Mouse (Mus musculus) olfactory bulb, adult 2 months (tissue): Measurements from ENCODE around the gene Gpr87. TPM values are rescaled to one million over a fixed set of nuclear protein-coding genes. Genes with fewer than 3 reads are reported as not detected.

Experiments used
- H3K27ac ChIP-seq: fragments of 200-500 bp; 2 replicates; pipeline ENCODE4 v1.5.1; 2012; ENCODE audit warnings: low read depth, low read length; ENCODE audit not compliant: insufficient read depth
- H3K4me1 ChIP-seq: fragments of 200-500 bp; 2 replicates; pipeline ENCODE4 v1.6.1; 2012; ENCODE audit warnings: low read length; ENCODE audit not compliant: control insufficient read depth, insufficient read depth
- H3K4me3 ChIP-seq: fragments of 200-500 bp; 2 replicates; pipeline ENCODE4 v1.5.1; 2012; ENCODE audit warnings: mild to moderate bottlenecking, low read depth, low read length, moderate library complexity; ENCODE audit not compliant: insufficient read depth
- CTCF ChIP-seq: fragments of 200-500 bp; IDR thresholded peaks from 2 replicates; pipeline ENCODE4 v1.5.1; 2012; ENCODE audit warnings: low read depth, mild to moderate bottlenecking, low read length, moderate library complexity; ENCODE audit not compliant: insufficient read depth
- POLR2A ChIP-seq: fragments of 200-500 bp; IDR thresholded peaks from 2 replicates; pipeline ENCODE4 v1.6.1; 2012; ENCODE audit warnings: mild to moderate bottlenecking, low read depth, low read length, moderate library complexity; ENCODE audit not compliant: insufficient read depth
- WGBS: fragments of 180-500 bp; shearing (Covaris S2); methylation state at CpG from one replicate; pipeline ENCODE4 v1.1.7; 2018; 5-methylcytosine and 5-hydroxymethylcytosine counted together
- polyA plus RNA-seq: library from polyadenylated mRNA; stranded (reverse); fragments of >200 nt; gene quantifications from 2 replicates; pipeline ENCODE4 v1.2.4, GENCODE M21; 2012; ENCODE audit warnings: low replicate concordance; ENCODE audit not compliant: missing spikeins, insufficient read depth, insufficient read length

Gene Gpr87
- polyA plus RNA-seq, 1 experiment, result not detected

- H3K27ac ChIP-seq, result no peak overlapping the region
- no peak overlapping the region for H3K4me3 ChIP-seq
- 89% methylated on average over 8 of the region's 8 CpGs for WGBS
- H3K4me1 ChIP-seq, result peaks cover 13% of the 10 kb centered on the region
- TF ChIP-seq POLR2A, result no peak
- TF ChIP-seq CTCF, result no peak
These were observed 9.1 kb upstream of the Gpr87 start for GRCm38 (mm10) chr3:59203802-59204520.

- Histone ChIP-seq H3K4me1 (peaks cover 3% of the 10 kb centered on the region; the same call in 1 of the 2 replicates), H3K27ac (no peak overlapping the region), H3K4me3 (no peak overlapping the region)
- WGBS, result 82% methylated on average over 4 of the region's 4 CpGs
- TF ChIP-seq CTCF (no peak), POLR2A (no peak)
These were observed 2.5 kb upstream of the Gpr87 start for GRCm38 (mm10) chr3:59197329-59197948.

- Histone ChIP-seq H3K4me1 (no peaks in the 10 kb centered on the region), H3K4me3 (no peak overlapping the region), H3K27ac (no peak overlapping the region)
- TF ChIP-seq CTCF (no peak), POLR2A (no peak)
- 93% methylated on average over 7 of the region's 7 CpGs for WGBS
These were observed 805 bp downstream of the Gpr87 start for GRCm38 (mm10) chr3:59194099-59194498.

GRCm38 (mm10) chr3:59191674-59192073 is 3.2 kb downstream of the Gpr87 start:
- no peak for TF ChIP-seq POLR2A
- Histone ChIP-seq H3K27ac (no peak overlapping the region), H3K4me1 (no peaks in the 10 kb centered on the region; the same call in 1 of the 2 replicates), H3K4me3 (no peak overlapping the region)
- 96% methylated on average over 6 of the region's 6 CpGs for WGBS

- Histone ChIP-seq H3K27ac (no peak overlapping the region), H3K4me3 (no peak overlapping the region), H3K4me1 (no peaks in the 10 kb centered on the region; the same call in 1 of the 2 replicates)
- TF ChIP-seq POLR2A, result no peak
- no peak for TF ChIP-seq CTCF
- 92% methylated on average over 4 of the region's 4 CpGs for WGBS
These were observed 7.6 kb downstream of the Gpr87 start for GRCm38 (mm10) chr3:59187336-59187735.

GRCm38 (mm10) chr3:59185662-59186061 is 9.2 kb downstream of the Gpr87 start:
- Histone ChIP-seq H3K27ac (no peak overlapping the region), H3K4me3 (no peak overlapping the region), H3K4me1 (no peaks in the 10 kb centered on the region; the same call in 1 of the 2 replicates)
- WGBS, result 96% methylated on average over 4 of the region's 4 CpGs
- TF ChIP-seq POLR2A (no peak), CTCF (no peak)

GRCm38 (mm10) chr3:59182129-59182528 is 12.8 kb downstream of the Gpr87 start:
- Histone ChIP-seq H3K4me1 (no peaks in the 10 kb centered on the region; the same call in 1 of the 2 replicates), H3K4me3 (no peak overlapping the region), H3K27ac (no peak overlapping the region)
- no peak for TF ChIP-seq CTCF

GRCm38 (mm10) chr3:59181134-59181533 is 13.8 kb downstream of the Gpr87 start:
- no peak overlapping the region for H3K27ac ChIP-seq
- 83% methylated on average over 5 of the region's 5 CpGs for WGBS
- no peak for TF ChIP-seq POLR2A
- no peak for TF ChIP-seq CTCF
- no peak overlapping the region for H3K4me3 ChIP-seq
- no peaks in the 10 kb centered on the region for H3K4me1 ChIP-seq

GRCm38 (mm10) chr3:59176871-59177270 is 18.0 kb downstream of the Gpr87 start:
- no peak overlapping the region for H3K27ac ChIP-seq
- WGBS, result 69% methylated on average over 5 of the region's 5 CpGs

GRCm38 (mm10) chr3:59175234-59175633 is 19.7 kb downstream of the Gpr87 start:
- TF ChIP-seq CTCF (no peak), POLR2A (no peak)
- WGBS, result 27% methylated on average over 5 of the region's 5 CpGs
- no peak overlapping the region for H3K27ac ChIP-seq
- H3K4me3 ChIP-seq, result no peak overlapping the region
- H3K4me1 ChIP-seq, result no peaks in the 10 kb centered on the region

More at GRCm38 (mm10) chr3:59176871-59177270, 18.0 kb downstream of the Gpr87 start:
- H3K4me1 ChIP-seq, result no peaks in the 10 kb centered on the region
- TF ChIP-seq CTCF (no peak), POLR2A (no peak)
- H3K4me3 ChIP-seq, result no peak overlapping the region
